Mouse (Mus musculus) adrenal gland, postnatal 4 days (tissue): ENCODE measurements around the gene Nhlrc4. TPM values are rescaled to one million over a fixed set of nuclear protein-coding genes. Genes with fewer than 3 reads are reported as not detected.

Experiments
- DNase-seq, 2 experiments: peaks; one replicate each; pipeline ENCODE4 v3.0.0; 2021 to 2022; ENCODE audit warnings: low spot score in 2 of 2, mixed read lengths in 2 of 2
- long read RNA-seq, 2 experiments: library from polyadenylated mRNA; stranded (forward); transcript quantifications; one replicate each; pipeline ENCODE4 v2.0.0; 2021
- total RNA-seq, 2 experiments: library from RNA; stranded (reverse); gene quantifications; 2 replicates each; pipeline ENCODE4 v1.2.3; 2021

Gene Nhlrc4
- total RNA-seq, result 1 to 10 TPM in 1 of 2 experiments, under 1 TPM in 1; 0.54 to 1.5 TPM
- long read RNA-seq, experiment 1, result 0 reads
- long read RNA-seq, experiment 2, result 0 reads

DNA sequence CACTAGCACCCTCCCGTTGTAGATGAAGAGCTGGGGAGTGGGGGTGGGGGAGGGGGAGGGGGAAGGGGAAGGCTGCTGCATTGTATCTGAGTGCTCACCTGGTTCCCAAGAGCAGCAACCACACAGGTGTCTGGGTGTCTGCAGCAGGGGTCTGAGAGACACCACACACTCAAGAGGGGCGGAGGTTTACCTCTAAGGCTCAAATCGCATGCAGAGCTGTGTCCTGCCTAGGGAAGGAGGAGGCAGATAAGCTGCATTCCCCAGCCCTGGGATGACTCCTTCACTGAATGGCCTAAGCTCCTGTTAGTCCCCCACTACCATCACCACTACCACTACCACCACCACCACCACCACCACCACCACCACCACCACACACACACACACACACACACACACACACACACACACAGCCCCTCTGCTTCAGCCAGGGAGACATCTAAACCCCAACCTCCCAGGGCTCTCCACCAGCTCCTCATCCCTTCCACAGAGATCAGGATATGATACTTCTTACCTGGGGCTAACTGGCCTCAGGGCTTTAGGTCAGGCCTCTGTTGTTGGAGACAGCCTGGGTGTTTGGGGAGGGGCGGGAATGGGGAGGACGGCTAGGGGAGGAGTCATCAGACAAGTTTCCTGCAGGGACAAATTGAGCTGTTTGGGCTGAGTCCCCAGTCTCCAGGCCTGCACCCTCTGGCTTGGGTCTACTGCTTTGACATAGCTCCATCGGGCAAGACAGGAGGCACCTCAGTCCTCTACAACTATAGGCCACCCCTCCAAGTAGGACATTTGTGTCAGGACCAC, at the start of gene Nhlrc4, which contains the start of gene Pigq:
TSS of gene Nhlrc4 (minus strand) at position 596 of the 798 bp plus-strand sequence.
TSS of gene Pigq (minus strand) at position 571 of the 798 bp plus-strand sequence.
- DNase-seq, result no peak

DNA sequence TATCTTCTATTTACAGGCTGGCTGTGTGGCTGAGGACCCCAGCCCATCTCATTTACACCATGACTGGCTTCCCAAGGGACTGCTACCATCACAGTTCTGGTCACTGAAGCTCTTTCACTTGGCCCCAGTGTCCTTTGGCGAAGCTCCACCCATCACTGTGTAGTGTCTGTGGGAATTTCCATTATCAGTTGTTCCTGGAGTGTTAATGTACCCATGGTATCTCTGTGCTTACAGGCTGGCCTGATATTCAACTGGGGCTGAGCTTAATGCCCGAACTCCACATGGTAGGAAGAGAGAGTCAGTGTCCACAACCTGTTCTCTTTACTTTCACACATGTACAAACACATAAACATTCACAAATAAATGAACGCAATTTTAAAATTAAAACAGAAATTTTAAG, 48.7 kb upstream of the Nhlrc4 start:
- no peak for DNase-seq

DNA sequence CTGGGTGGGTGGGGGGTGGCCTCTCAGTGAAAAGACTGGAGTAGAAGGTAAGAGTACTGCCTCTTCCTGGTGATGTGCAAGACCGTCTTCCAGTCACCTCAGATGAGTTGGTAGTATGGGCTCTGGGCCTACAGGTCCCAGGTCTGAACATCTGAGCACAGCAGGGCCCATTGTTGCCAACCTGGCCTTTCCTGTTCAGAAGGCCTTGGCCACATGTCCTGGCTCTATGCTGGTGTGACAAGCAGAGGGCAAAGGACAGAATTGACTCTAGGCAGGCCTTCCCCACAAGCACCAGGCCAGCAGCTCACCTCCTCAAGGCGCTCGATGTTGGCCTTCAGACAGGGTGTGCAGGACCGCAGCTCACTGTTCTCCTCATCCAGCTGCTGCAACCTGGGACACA, 47.5 kb upstream of the Nhlrc4 start:
- DNase-seq, result no peak

DNA sequence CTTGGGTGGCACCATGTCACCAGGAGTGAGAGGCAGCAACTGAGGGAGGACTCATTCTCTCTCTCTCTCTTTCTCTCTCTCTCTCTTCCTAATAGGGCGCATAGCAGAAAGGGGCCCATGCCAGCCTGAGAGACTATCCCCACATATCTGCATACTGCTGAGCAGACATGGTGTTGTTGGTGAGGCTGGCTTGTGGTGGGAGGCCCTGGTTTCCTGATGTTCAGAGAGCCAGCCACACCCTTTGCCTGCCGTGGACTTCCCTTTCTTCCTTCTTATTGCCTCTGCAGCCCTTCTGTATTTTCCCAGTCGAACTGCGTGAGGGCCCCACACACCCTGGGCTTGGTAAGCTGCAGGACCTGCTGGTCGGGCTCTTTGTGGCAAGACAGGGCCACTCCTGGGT, 45.6 kb upstream of the Nhlrc4 start:
- no peak for DNase-seq

DNA sequence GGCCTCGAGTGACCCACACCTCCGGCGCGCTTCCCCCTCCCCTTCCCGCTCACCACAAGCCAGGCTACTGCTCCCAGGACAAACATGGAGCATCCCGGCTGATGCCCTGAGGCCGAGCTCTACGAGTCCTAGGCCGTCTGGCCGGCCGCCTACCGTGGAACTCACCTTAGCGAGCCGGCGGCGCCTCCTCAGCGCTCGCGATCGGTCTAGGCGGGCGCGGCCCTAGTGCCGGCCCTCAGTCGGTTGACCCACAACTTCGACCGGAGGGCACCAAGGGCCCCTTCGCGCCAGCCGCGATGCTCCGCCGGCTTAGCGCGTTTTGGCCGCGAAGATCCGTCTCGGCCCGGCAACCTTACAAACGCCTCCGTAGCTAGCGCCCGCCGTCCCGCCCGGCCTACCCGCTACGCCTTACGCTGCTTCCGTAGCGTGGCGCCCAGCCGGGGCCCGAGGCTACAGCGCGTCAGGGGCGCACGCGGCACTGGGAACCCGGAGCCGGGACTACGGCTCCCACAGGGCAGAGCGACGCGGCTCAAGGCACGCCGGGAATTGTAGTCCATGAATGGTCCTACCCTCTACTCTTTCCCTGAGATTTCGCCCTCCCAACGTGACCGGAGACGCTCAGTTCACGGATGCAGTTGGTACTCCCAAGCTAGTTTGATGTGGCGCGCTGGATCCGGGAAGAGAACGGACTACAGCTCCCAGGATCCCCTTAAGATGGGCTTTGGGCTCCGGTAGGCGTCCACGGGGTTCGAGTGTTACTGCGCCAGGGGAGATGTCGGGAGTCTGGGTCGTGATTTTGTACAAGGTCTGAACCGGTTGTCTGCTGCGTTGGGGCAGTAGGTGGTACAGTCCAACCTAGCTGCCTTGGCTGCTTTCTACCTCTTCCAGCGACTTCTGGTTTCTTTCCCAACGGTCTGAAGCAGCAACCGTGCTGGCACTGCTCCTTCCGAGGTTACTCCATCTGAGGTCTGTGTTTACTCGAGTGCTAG, 40.8 kb upstream of the Nhlrc4 start, which contains the start of gene Capn15:
TSS of gene Capn15 (minus strand) at position 491 of the 989 bp plus-strand sequence.
- DNase-seq, result peak; percentile 72 to 82

DNA sequence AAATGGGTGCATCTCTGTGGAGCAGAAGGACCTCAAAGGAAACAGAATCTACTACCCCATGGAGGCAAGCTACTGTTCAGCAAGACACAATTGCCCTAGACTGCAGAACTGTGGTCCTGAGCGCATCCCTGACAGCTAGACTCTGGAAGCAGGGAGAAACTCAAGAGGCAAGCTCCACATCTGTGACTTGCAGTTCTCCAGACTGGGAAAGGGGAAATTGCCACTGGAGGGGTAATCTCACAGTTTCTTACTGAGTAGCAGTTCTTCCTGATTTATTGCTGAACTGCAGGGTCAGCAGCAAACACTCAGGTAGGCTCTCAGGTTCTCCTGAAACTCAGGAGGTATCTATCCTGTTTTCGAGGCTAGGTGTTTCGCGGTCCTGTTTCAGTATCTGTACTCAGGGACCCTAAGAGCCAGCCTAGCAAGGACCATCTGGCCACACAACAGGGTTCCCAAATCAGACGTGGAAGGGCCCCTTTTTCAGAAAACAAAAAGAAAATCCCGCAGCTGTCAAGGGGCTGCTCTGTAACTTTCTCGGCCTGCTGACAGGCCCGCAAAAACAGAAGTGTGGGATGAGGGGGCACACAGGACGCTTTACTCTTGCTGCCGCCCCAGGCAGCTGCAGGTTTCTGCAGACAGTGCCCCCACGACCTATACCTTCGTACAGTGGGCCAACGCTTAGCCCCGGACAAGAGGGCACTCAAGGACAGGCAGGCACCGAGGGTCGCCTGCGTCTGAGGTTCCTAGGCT, 40.0 kb upstream of the Nhlrc4 start:
- no peak for DNase-seq

DNA sequence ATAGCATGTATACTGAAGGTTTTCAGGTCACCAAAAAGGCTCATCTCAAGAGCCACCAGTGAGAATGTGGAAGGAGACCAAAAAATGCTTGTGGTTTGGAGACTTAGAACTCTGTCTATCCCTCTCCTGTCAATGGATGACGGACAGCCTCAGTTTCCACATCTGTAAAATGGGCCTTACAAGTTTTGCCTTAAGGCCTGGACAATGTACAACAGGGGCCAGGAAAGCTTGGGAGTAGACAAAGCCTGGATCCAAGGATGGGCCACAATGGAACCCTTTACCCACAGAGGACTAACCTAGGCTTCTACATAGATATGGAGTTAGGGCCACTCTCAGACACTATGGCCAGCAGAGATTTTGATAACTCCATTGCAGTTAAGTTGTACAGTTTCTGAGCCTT, 39.3 kb upstream of the Nhlrc4 start:
- no peak for DNase-seq

DNA sequence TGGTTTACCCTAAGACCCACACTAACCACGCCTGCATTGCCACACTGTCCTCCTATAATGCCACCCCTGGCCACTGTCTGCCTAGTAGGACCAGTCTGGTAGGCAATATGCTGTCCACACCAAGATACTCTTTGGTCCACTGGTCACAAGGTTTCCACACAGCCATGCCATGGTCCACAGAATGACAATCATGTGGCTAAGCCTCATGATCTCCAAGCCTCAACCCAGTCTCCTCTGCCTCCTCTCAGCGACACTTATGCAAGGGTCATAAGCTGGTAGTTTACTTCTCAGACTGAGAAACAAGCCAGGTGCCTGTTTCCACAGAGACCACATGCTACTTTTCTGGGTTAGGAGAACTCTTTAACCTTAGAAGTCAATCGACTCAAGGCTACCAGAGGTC, 38.2 kb upstream of the Nhlrc4 start:
- no peak for DNase-seq

DNA sequence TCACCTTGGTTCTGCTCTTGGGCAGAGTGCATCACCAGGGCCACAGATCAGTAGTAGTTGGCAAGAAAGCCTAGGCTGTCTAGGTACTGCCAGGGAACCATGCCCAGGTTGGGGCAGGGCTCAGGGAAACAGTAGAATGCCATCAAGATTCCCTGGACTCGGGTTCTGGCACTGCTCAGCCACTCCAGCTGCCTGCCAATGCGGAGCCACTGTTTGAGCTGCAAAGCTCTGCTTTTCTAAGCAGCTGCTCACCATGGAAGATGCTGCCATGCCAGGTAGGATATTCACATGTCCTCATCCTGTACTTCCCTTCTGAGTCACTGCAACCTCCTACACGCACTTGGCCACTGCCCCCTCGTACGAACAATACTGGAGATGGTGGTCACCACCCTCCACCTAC, 36.1 kb upstream of the Nhlrc4 start:
- no peak for DNase-seq

DNA sequence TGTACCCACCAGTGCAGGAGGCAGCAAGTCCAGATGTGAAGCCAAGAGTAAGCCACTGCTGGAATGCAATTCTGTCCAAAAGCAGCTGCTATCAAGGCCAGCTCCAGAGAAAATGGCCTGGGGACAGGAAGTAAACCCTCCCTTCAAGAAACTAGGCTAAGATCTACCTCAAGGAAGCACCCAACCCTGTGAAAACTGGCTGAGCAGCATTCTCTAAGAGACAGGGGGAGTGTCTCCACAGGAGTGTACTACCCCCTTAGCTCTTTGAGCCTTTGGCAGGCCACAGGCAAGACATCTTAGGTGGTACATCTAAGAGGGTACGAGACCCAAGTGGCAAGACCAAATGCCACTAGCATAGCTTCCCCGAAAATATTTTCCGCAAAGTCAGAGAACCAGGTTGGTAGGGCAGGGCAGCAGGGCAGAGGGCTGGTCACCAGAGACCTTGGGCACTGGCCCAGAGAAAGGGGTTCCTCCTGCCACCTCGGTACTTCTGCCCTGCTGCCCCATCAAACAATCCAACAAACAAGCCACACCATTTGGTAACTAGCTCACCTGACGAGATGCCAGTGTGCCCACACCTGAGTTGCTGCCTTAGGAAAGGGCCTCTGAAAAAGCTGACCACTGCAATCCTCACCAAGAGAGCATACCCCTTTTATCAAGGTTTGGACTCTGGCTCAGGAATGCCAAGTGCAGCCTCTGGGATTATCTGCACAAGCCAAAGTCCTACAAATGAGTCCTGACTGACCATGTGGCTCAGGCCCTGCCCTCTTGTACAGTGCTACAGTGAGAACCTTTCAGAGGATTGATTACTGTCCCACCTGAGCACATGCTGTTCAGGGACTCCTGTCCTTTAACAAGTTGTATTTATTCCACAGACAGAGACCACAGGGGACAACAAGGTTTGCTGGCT, 35.3 kb upstream of the Nhlrc4 start:
- DNase-seq, result no peak

DNA sequence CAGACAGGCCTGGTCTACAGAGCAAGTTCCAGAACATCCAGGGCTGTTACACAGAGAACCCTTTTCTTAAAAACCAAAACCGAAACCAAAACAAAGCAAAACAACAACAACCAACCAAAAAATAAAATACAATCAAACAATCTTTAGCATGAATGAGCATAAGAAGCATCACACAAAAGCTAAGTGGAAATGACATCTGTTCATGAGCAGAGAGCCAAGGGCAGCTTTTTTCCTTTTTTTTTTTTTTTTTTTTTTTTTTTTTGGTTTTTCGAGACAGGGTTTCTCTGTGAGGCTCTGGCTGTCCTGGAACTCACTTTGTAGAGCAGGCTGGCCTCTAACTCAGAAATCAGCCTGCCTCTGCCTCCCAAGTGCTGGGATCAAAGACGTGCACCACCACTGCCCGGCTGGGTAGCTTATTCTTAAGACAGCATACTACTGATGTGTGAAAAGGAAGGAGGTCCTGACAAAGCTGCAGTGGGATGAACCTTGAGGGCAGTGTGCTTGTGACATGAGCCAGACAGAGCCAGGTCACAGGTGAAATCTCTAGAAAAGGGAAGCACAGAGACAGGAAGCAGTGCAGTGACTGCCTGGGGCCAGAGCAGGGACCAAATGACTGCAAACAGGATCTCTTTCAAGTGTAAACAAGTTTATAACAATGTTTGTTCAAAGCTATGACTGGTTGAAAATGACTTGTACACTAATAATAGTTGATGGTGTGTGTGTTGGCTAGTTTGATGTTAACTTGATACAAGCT, 26.4 kb upstream of the Nhlrc4 start:
- no peak for DNase-seq

DNA sequence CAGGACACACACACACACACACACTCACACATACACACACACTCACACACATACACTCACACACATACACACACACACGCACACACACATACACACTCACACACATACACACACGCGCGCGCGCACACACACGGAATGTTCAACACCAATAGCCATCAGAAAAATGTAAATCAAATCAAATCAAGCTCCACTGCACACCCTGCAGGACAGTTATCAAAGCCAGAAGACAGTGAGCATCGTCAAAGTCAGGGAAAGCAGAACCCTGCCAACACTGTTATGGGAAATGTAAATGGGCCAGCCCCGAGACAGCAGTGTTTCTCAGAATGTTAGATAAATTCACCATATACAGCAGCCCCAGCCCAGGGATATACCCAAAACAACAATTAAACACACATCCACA, 25.7 kb upstream of the Nhlrc4 start:
- no peak for DNase-seq

DNA sequence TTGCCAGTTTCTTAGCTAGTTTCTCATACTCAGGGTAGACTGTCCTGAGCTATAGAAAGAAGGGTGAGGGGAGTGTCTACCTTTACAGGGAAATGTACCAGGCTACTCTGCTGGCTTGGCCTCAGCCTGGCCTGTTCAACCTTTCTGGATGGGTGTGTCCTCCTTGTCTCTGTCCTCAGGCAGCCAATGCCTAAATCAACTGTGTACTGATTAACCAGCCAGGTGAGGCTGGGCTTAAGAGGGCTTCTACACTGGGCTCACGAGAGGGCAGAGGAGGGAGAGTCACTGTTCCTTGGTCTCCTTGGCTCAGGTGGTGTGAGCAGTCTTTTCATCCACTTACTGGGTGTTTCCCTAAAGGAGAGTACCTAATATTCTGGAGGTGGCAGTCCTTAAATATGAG, 23.4 kb upstream of the Nhlrc4 start:
- DNase-seq, result no peak

DNA sequence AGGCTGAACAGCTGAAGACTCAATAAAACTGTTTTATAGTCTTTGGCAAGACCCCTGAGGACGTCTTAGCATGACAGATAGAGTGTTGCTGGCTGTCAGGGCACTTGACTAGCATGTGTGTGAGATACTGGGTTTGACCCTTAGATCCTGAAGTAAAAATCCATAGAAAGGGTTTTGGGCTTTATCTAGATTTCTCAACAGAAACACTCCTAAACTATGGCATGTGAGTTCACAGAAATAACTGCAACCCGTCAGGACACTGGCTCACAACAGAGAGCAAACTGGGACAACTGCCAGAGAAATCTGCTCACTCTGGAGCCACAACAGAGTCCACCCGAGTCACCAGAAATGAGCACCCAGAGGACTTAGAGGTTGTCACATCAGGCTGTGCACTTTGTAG, 22.9 kb upstream of the Nhlrc4 start:
- DNase-seq, result no peak

DNA sequence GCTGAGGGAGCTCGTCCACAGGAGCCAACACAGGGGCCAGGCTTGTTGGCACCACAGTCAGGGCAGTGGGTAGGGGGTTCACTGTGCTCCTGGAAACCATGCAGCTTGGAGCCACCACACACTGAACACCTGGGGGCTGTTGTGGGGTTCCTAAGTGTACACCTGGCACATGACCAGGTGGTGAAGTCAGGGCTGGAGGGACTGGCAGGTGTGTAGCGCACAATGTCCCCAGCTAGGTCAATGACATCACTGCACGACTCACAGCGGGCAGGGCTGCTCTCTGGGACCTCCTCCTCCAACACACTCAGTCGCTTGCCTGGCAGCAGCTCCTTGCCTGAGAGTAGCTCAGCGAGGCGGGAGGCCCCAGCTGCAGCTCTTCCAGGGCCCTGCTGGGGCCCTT, 19.5 kb upstream of the Nhlrc4 start:
- no peak for DNase-seq

DNA sequence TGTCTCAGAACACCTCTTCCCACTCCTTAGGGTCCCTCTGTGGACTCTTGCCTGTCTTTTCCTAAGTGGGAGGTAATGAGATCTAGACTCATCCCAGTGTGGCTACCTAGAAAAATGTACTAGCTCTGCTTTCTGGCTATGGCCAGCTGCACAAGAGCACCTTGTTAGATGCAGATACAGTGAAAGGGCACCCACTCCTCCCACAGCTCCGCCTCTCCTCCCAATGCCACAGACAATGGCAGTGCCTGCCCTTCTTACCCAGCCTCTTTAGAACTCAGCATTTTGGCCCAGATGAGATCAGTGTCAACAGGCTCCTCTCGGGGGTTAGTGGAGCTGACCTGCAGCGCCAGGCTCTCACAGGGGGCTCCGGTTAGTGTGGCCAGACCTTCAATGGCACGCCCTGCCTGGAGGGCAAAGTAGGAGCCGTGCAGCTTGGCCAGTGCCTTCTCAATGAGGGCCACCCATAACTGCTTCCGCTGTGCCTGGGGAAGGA, 17.7 kb upstream of the Nhlrc4 start:
- no peak for DNase-seq

DNA sequence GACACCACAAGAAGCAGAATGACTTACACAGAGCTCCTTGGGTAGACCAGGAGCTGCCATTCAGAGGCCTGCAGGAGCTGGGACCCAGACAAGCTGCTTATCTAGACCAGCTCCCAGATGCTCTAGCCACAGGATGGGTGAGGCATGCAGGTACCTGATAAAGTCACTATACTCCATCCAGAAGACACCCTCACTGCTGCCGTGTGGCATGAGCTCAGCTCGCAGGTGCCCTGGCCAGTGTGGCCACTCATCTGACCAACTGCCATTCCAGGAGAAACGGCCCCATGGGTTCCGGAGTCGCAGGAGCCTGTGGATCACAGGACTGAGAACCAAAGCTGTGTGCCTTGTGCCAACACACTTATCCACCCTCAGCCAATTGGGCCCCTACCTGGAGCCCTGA, 16.8 kb upstream of the Nhlrc4 start:
- no peak for DNase-seq

DNA sequence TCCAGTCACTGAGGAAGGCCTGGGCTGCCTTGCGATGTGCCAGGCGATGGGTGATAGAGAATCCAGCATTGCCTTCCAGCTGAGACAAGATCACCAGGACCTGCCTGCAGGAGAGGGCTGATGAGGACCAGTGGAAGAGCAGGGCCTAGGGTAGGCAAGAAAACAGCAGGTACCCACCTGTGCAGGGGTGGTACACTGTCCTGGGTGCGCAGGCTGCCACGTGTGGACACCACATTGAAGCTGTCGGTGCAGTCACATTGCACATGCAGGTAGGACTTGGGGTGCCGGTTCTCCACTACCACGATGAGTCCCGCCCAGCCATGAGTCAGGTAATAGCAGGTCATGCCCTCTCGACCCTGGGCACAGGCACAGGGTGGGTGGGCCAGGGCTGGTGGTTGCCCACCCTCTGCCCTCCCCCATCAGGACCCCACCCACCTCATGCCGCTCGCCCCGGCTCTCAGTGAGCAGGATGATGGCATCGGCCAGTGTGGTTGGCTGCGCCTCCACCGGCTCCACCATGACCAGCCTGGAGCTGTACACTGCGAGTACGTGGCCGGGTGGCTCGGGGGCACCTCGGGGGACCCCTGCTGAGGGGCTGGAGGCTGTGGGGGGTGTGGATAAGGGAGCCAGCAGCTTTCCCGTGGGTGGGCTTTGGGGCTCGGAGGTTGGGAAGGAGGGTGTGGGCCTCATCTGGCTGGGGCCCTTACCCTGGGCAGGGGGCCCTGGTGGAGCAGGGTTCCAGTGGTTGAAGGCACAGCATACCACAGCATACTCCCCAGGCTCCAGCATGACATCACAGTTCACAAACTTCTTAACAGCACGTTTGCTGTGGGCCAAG, 15.1 kb upstream of the Nhlrc4 start:
- no peak for DNase-seq
